8 mouse cellular contexts compared by ENCODE assay signal in the genomic region with DNA sequence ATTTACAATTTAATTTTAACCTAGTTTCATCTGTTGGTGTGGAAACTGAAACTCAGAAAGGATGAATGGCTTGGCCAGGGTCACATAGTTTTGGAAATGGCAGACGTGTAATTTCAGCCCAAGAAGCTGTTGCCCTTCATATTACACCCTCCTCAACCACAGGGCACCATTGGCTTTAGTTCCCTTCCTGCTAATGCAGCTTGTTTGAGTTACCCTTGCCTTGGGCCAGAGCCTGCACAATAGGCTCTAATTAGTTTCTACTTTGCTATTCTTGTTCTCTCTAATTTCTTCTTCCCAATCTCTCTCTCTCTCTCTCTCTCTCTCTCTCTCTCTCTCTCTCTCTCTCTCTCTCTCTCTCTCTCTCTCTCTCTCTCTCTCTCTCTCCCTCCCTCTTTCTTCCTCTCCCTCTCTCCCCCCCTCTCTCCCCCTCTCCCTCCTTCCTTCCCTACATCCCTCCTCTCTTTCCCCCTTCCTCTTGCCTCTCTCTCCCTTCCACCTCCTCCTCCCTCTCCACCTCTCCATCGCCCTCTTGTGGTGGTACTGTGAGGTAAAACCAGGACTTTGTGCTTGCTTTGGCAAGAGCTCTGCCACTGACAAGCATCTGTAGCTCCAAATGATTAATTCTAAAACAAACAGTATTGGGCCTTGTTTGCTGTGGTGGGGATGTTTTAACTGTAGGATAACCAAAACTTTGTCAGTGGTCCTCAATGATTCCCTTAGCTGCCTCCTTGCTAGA. TPM values are rescaled to one million over a fixed set of nuclear protein-coding genes. Genes with fewer than 3 reads are reported as not detected.
DNase-seq lines count a peak whose midpoint lies in the region; ATAC-seq and TF ChIP-seq lines count a peak whose summit lies in the region.

No protein-coding gene starts in this region.

- H3K27me3 ChIP-seq in heart, adult 2 months (ENCODE audit: control insufficient read depth, insufficient read depth, low read length), result no peaks in the 10 kb centered on the region
- H3K27me3 ChIP-seq in heart, embryonic 10.5 days (ENCODE audit: insufficient read depth, poor library complexity, severe bottlenecking), result no peaks in the 10 kb centered on the region
- H3K27me3 ChIP-seq in forebrain, embryonic 13.5 days, result no peaks in the 10 kb centered on the region
- no peaks in the 10 kb centered on the region for H3K27me3 ChIP-seq in splenic B cell, adult 2 months (ENCODE audit: control insufficient read depth, insufficient read depth, low read length, poor library complexity, severe bottlenecking)

- H3K79me2 ChIP-seq in heart, adult 2 months (replicated peaks; ENCODE audit: control insufficient read depth, insufficient read depth, low read length), result no peaks in the 10 kb centered on the region

- peak; percentile 59 for TF ChIP-seq CTCF in heart, adult 2 months (IDR thresholded peaks at IDR 0.05)

- peak; percentile 5 to 26 for DNase-seq in heart, adult 2 months
- DNase-seq in heart, embryonic 10.5 days (ENCODE audit: low spot score), result no peak
- DNase-seq in CD4-positive helper T cell, adult 2 months (ENCODE audit: low read depth, low spot score), result peak; percentile 7
- DNase-seq in c-Kit-positive CD71-negative TER-119-negative erythroid progenitor cells, embryonic 14.5 days (ENCODE audit: low read depth), result peak; percentile 33
- peak; percentile 4 to 69 for DNase-seq in kidney, postnatal 36 days
- DNase-seq in lung, postnatal 25 days (ENCODE audit: low spot score), result peak; percentile 1
- peak; percentile 44 for DNase-seq in splenic B cell, adult 2 months (ENCODE audit: low read depth, low spot score)

- no peak for TF ChIP-seq EP300 in heart, adult 2 months (IDR thresholded peaks at IDR 0.05; ENCODE audit: insufficient read depth, low read depth, low read length)

- no peaks in the 10 kb centered on the region for H3K36me3 ChIP-seq in heart, adult 2 months (ENCODE audit: control insufficient read depth, insufficient read depth, low read length)
- no peaks in the 10 kb centered on the region for H3K36me3 ChIP-seq in heart, embryonic 10.5 days
- H3K36me3 ChIP-seq in forebrain, embryonic 13.5 days (ENCODE audit: poor library complexity, severe bottlenecking), result no peaks in the 10 kb centered on the region
- no peaks in the 10 kb centered on the region for H3K36me3 ChIP-seq in splenic B cell, adult 2 months (ENCODE audit: control insufficient read depth, insufficient read depth, low read length, poor library complexity, severe bottlenecking)

- no peak overlapping the region for H3K4me2 ChIP-seq in forebrain, embryonic 13.5 days

- H3K27ac ChIP-seq in heart, adult 2 months, result no peak overlapping the region
- no peak overlapping the region for H3K27ac ChIP-seq in heart, embryonic 10.5 days
- no peak overlapping the region for H3K27ac ChIP-seq in forebrain, embryonic 13.5 days

- no peaks in the 10 kb centered on the region for H3K4me1 ChIP-seq in heart, adult 2 months (ENCODE audit: control insufficient read depth, insufficient read depth, low read length)
- H3K4me1 ChIP-seq in heart, embryonic 10.5 days, result 0 out of 2 replicates have a peak, but pooled peaks cover 5% of the 10 kb centered on the region
- H3K4me1 ChIP-seq in forebrain, embryonic 13.5 days, result no peaks in the 10 kb centered on the region

- no peak overlapping the region for H3K9ac ChIP-seq in heart, adult 2 months (ENCODE audit: low read depth, low read length)
- H3K9ac ChIP-seq in forebrain, embryonic 13.5 days, result no peak overlapping the region

- TF ChIP-seq POLR2A in heart, adult 2 months (IDR thresholded peaks at IDR 0.05; ENCODE audit: insufficient read depth, low read depth, low read length), result no peak

- intact Hi-C loops in heart, adult 2 months (cut with DNase I), result loop anchor here (5.0 kb wide), 1 partner anchor 81 kb away; no protein-coding TSS in a partner anchor

- H3K4me3 ChIP-seq in heart, adult 2 months, result no peak overlapping the region
- no peak overlapping the region for H3K4me3 ChIP-seq in heart, embryonic 10.5 days
- no peak overlapping the region for H3K4me3 ChIP-seq in forebrain, embryonic 13.5 days

- ATAC-seq in forebrain, embryonic 13.5 days, result peak; percentile 63

- no peaks in the 10 kb centered on the region for H3K9me3 ChIP-seq in heart, embryonic 10.5 days
- H3K9me3 ChIP-seq in forebrain, embryonic 13.5 days (replicated peaks), result no peaks in the 10 kb centered on the region

- 24% methylated on average over 2 of the region's 2 CpGs for WGBS in heart, adult 2 months
- WGBS in heart, embryonic 10.5 days, result 33% methylated on average over 2 of the region's 2 CpGs
- 23% methylated on average over 2 of the region's 2 CpGs for WGBS in forebrain, embryonic 13.5 days

RNA-seq across cellular contexts. Expression of gene Fmn2, which starts 51.8 kb away (rescaled TPM):
- under 1 TPM; 0.21 to 0.41 TPM for total RNA-seq in heart, adult 2 months (2021)
- 0.03 and 0.06 TPM in 2 replicates for polyA plus RNA-seq in heart, adult 2 months (2012; rRNA removed)
- 0.36 and 0.50 TPM in 2 replicates for polyA plus RNA-seq in heart, embryonic 10.5 days (2016; fragmentation: Nextera tagmentation; extraction: Ambion mirVana)
- 7.1 and 7.3 TPM in 2 replicates for polyA plus RNA-seq in forebrain, embryonic 13.5 days (2015; fragmentation: Nextera tagmentation; extraction: Ambion mirVana)
